Mouse (Mus musculus): ENCODE measurements around the gene H2-T3.
A peak's percentile ranks its signal among the peaks of the same experiment; 100 is the strongest.
"Not testable (repeated sequence)": the region's sequence is repeated elsewhere in the genome, so short reads cannot be mapped to it uniquely, and the experiment has no call there.

H2-T3 gene

GRCm38 (mm10) chr17:36176132-36176531, 14.0 kb downstream of the H2-T3 start:
- DNase-seq: not testable (repeated sequence)

DNA sequence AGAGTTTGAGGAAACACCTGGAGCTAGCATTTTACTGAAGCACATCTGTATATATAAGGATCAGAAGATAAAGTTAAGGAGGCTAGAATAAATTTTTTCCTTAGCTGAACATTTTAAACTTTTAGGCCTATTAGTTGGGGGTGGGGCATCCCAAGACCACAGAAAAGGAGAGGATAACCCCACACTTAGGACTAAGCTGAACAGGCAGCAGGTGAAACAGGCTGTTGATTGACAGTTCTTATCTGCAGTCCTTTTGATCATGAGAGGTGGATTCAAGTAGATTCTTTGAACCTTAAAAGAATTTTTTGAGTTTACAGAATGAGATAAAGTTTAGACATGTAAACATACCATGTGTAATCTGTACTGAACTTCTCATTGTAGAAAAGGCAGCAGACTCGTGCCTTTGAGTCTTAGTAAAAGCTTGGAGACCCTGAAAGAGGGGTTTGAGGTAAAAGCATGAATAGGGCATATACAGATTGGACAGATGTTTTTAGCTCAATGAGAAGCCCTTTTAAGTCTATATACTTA, 19.7 kb downstream of the H2-T3 start:
- DNase-seq: no peak

GRCm38 (mm10) chr17:36169753-36170152, 20.3 kb downstream of the H2-T3 start:
- DNase-seq: no peak

DNA sequence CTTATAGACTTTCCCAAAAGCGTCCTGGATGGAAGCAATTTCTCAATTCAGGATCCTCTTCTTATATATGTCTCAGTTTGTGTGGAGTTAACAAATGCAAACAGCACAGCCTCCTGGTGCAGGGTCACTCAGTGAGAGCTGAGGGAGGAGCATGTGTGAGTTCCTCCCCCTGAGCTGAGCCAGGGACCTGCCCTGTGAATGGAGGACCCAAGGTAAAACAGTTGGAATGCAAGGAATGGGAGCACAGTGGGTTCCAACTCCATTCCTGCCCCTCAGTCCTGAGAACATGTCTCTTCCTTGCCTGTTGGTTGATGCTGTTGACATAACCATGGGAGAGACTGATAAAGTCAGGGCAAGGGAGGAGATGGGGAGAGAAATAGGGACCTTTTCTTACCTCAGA, 21.0 kb downstream of the H2-T3 start:
- DNase-seq: not testable (repeated sequence)

DNA sequence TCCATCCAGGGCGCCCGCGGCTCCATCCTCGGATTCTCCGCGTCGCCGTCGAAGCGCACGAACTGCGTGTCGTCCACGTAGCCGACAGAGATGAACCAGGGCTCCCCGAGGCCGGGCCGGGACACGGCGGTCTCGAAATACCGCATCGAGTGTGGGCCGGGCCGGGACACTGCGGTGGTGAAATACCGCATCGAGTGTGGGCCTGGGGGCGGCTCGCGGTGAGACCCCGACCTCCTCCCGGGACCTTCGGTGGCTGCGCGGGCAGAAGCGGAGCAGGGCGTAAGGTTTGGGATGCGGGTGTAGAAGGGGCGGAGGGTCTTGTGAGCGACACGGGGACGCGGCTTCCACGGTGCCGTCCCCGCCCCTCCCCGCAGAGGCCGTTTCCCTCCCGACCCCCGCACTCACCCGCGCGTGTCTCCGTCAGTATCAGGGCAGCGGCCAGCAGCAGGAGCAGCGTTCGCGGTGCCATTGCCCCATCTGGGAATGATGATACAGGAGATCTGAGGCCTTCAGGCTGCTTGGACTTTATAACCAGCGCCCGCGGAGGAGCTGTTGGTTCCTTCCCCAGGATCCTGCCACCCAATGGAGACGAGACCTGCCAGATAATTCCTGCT, 21.9 kb downstream of the H2-T3 start, which contains the start of gene Gm8909:
Gm8909 (minus strand) TSS at position 499 of the 614 bp plus-strand sequence.
- peak; percentile 64 for DNase-seq

DNA sequence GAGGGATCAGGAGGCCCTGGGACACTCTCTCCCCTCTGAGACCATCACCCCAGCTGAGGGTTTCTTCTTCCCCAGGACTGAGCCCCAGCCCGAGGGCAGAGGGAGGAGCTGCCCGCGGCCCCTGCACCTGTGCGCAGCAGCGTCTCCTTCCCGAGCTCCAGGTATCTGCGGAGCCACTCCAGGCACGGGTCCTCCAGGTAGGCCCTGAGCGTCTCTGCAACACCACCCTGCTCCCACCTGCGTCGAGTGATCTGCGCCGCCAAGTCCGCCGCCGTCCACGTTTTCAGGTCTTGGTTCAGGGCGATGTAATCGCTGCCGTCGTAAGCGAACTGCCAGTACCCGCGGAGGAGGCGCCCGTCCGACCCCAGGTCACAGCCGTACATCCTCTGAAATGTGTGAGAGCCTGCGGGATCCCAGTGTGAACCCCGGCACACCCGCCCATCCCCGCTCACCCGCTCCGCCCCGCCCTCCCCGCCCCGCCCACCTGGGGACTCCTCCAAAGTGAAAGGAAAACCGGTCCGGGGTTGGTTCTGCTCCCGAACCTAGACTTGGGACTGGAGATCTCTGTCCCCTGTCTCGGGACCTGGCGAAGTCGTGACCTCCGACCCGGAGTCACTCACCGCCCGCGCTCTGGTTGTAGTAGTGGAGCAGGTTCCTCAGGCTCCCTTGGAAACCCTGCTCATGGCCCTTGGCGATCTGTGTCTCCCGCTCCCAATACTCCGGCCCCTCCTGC, 22.6 kb downstream of the H2-T3 start:
- peak; percentile 63 for DNase-seq

DNA sequence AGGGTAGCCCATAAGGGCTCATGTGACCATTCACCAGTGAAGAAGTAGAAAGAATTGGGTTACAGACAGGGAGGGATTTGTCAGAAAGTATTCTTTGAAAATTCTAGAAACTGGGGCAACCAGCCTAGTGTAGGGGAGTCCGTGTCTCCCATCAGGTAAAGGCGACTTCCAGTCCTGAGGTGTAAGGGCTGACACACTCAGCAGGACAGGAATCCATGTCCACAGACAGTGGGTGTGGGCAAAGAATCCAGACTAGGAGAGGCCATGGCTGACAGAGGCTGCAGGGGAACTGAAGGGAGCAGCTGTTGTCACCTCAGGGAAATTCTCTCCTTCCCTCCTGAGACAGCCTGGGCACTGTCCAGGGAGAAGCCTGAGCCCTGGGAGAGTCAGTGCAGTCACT, 23.2 kb downstream of the H2-T3 start:
- not testable (repeated sequence) for DNase-seq

DNA sequence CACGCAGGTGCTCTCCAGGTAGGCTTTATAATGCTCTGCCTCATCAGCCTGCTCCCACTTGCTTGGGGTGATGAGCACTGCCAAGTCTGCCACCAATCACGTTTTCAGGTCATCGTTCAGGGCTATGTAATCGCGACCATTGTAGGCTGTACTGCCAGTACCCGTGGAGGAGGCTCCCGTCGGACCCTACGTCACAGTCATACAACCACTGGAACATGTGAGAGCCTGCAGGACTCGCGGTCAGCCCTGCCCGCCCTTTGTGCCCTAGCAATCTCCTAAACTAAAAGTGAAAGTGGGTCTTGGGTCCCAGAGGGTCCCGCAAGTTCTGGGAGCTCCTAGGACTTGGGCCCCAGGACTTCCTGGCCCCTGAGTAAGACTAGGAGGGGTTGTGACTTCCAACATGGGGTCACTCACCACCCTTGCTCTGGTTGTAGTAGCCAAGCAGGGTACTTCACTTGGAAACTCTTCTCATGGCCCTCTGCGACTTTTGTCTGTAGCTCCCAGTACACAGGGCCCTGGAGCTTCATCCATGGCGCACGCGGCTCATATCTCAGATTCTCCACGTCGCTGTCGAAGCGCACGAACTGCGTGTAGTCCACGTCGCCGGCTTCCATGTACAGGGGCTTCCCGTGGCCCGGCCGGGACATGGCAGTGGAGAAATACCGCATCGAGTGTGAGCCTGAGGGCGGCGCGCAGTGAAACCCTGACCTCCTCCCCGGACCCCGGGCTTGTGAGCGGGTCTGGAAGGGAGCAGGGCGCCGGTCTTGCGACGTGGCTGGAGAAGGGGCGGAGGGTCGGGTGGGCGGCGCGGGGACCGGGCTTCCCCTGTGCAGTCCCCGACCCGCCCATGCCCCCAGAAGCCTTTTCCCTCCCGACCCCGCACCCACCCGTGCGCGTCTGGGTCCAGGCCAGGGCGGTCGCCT, 28.7 kb downstream of the H2-T3 start:
- DNase-seq: peak; percentile 47

GRCm38 (mm10) chr17:36158264-36158663, 31.8 kb downstream of the H2-T3 start:
- not testable (repeated sequence) for DNase-seq

GRCm38 (mm10) chr17:36157782-36158181, 32.3 kb downstream of the H2-T3 start:
- peak; percentile 69 for DNase-seq

DNA sequence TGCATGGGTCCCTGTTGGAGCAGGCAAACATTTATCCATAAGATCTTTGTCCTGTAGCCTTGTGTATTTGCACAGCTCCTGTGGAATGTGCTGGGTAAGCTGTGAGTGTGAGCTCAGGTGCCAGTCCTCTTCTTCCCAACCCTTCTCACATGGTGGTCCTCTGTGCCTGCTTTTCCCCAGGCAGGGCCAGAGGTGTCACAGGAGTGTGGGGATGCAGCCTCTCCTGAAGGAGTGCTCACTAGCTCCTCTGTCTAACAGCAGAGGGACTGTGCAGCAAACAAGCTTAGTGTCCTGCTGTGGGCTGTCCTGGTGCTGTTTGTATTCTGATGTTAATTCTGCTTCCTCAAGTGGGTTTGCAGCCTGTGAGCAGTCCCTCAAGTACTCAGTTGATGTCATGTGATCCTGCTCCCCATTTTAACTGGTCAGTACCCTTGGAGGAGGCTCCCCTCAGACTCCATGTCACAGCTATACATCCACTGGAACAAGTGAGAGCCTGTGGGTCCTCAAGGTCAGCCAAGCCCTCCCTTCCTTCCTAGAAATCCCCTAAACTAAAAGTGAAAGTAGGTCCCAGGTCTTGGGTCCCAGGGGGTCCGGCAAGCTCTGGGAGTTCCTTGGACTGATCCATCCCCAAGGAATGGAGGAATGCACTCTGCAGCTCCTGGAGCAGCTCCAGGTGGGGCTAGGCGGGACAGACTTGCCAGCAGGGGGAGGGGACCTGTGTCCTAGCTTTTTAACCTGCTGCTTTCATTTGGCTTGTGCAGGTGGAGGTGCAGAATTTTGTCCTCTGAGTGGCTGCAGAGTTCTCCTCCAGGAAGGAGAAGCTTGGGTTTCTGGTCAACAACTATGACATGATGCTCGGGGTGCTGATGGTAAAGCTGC, 35.6 kb downstream of the H2-T3 start:
- DNase-seq: no peak

DNA sequence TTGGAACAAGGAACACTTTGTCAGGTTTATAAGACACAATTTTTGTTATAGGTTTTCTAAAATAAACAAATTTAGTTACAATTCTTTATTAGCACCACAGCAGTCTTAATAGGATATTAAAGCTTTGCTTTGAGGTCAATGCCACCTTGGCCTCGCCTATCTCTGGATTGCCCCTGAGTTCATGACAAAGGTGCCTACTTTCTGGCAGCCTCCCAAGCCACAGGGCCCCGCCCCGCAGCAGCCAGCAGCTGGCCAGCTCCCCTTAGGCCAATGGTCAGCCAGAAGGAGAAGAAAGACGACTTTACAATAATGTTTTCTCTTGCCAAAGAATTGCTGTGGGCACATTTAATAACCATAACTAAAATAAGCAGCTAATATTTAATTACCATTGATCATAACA, 38.9 kb downstream of the H2-T3 start:
- not testable (repeated sequence) for DNase-seq

DNA sequence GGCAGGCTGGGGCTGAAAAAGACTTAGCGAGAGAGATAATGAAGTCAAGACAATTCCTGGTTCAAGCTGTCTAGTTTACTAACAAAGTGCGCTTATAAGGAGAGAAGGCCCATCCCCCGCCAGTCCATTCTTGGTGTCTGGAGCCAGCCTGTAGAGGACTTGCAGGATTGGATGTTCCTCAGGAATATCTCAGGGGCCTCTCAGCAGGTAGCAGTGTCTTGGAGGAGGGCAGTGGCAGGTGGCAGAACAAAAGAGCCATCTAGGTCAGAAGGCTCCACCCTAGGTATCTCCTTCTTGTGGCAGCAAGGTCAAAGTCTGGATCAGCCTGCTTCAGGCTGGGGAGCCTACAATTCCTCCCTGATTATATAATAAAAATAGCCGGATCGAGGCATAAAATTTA, 41.6 kb downstream of the H2-T3 start:
- DNase-seq: not testable (repeated sequence)

GRCm38 (mm10) chr17:36146937-36147336, 43.1 kb downstream of the H2-T3 start:
- DNase-seq: not testable (repeated sequence)

- DNase-seq: not testable (repeated sequence)
Observed at GRCm38 (mm10) chr17:36145861-36146156, 44.3 kb downstream of the H2-T3 start.

DNA sequence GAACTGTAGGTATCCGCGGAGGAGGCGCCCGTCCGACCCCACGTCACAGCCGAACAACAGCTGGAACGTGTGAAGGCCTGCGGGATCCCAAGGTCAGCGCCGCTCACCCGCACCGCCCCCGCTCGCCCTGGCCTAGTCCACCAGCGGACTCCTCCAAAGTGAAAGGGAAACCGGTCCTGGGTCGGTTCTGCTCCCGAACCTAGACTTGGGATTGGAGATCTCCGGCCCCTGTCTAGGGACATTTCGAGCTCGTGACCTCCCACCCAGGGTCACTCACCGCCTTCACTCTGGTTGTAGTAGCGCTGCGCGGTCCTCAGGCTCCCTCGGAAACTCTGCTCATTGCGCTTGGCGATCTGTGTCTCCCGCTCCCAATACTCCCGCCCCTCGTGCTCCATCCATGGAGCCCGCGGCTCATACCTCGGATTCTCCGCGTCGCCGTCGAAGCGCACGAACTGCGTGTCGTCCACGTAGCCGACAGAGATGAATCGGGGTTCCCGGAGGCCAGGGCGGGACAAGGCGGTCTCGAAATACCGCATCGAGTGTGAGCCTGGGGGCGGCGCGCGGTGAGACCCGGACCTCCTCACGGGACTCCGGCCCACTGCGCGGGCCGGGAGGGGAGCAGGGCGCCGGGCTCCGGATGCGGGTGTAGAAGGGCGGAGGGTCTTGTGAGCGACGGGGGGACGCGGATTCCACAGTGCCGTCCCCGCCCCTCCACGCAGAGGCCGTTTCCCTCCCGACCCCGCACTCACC, 44.8 kb downstream of the H2-T3 start:
- DNase-seq: peak; percentile 81

DNA sequence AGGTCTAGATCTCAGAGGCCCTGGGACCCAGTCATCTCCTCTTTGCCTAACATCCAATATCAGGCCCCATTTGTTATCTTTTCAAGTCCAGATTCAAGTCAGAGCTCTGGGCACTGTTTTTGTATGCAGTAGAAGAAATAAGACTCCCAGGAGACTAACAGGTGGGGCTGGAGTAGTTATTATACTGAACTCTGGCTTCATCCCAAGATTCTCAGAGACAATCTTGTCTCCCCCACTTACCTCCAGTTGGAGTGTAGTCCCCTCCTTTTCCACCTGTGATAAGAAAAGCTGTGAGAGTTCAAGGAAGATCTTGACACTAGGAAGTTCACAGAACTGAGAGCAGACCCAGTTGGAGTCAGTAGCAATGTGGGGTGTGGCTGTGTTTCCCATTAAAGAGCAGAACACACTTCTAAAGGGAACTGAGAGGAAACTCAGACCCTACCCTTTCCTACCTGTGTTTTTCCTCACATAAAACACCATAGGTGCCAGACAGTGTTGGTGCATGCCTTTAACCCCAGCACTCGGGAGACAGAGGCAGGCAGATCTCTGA, 53.7 kb downstream of the H2-T3 start:
- DNase-seq: not testable (repeated sequence)

Data from thymus, postnatal 4 days (tissue).